Mouse (Mus musculus) gastrocnemius, adult 8-10 months (tissue): ENCODE measurements around the gene Gm20914. TPM values are rescaled to one million over a fixed set of nuclear protein-coding genes. Genes with fewer than 3 reads are reported as not detected.
"Not testable (repeated sequence)": the region's sequence is repeated elsewhere in the genome, so short reads cannot be mapped to it uniquely, and the experiment has no call there.

Experiments used
- DNase-seq, 2 experiments: peaks; one replicate each; pipeline ENCODE4 v3.0.0; 2022; ENCODE audit warnings: low spot score in 2 of 2
- total RNA-seq, 4 experiments: library from RNA; stranded (reverse); gene quantifications; 2 replicates each; pipeline ENCODE4 v1.2.4; 2022

The Gm20914 gene
- not detected for total RNA-seq

DNA sequence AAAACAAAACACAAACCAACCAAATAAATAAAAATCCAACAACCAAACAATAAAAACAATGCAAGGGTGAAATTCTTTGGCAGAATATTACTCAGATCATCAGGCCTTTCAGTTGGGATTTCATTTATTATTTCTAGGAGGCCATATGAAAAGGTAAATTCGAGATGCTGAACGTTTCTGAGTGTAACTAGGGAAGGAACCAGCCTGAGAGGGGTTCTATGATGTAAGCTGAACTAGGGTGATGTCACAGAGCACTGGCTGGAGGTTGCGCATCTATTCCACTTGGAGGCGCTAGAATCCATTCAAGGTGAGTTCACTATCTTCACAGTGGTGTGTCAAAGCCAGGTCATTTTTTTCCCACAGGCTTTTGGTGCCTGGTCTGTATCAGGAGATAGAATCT is at the start of gene Gm20914:
Gene Gm20914, plus strand, starts transcription at position 301 of the 400 bp plus-strand sequence.
- not testable (repeated sequence) for DNase-seq

Other genes with a start within 250 kb of the Gm20914 start
- not detected for gene Gm21854, start 69.0 kb upstream of the Gm20914 start, total RNA-seq
- gene Gm28171, start 67.4 kb downstream of the Gm20914 start, total RNA-seq: not detected
- not detected for gene Gm21778, start 216.5 kb downstream of the Gm20914 start, total RNA-seq